Mouse (Mus musculus) heart, embryonic 12.5 days (tissue): ENCODE measurements around the gene Esr1. TPM values are rescaled to one million over a fixed set of nuclear protein-coding genes. Genes with fewer than 3 reads are reported as not detected.

Experiments used
- ATAC-seq: fragments of 200-750 bp; cut with Nextera tagmentation; 2 replicates; pipeline ENCODE4 v1.8.0; 2017; ENCODE audit warnings: moderate TSS enrichment, moderate library complexity; ENCODE audit not compliant: insufficient number of reproducible peaks, low FRiP score
- H3K27ac ChIP-seq: fragments of 300-500 bp; sonication (generic); 2 replicates; pipeline ENCODE4 v1.5.1; 2016; ENCODE audit warnings: mild to moderate bottlenecking, moderate library complexity; ENCODE audit not compliant: poor library complexity, severe bottlenecking
- H3K27me3 ChIP-seq: fragments of 300-500 bp; sonication (generic); replicated peaks from 2 replicates; pipeline ENCODE4 v1.6.1; 2016; ENCODE audit warnings: mild to moderate bottlenecking, moderate library complexity
- H3K36me3 ChIP-seq: fragments of 300-500 bp; sonication (generic); 2 replicates; pipeline ENCODE4 v1.6.1; 2016; ENCODE audit warnings: mild to moderate bottlenecking, moderate library complexity
- H3K4me1 ChIP-seq: fragments of 300-500 bp; sonication (generic); replicated peaks from 2 replicates; pipeline ENCODE4 v1.6.1; 2016; ENCODE audit warnings: mild to moderate bottlenecking
- H3K4me2 ChIP-seq: fragments of 300-500 bp; sonication (generic); 2 replicates; pipeline ENCODE4 v1.6.1; 2016; ENCODE audit warnings: mild to moderate bottlenecking, moderate library complexity
- H3K4me3 ChIP-seq: fragments of 300-500 bp; sonication (generic); 2 replicates; pipeline ENCODE4 v1.5.1; 2016; ENCODE audit warnings: mild to moderate bottlenecking
- H3K9ac ChIP-seq: fragments of 300-500 bp; sonication (generic); 2 replicates; pipeline ENCODE4 v1.6.1; 2016; ENCODE audit warnings: mild to moderate bottlenecking, moderate library complexity
- H3K9me3 ChIP-seq: fragments of 300-500 bp; sonication (generic); replicated peaks from 2 replicates; pipeline ENCODE4 v1.6.1; 2016; ENCODE audit warnings: mild to moderate bottlenecking, moderate library complexity
- WGBS: fragments of 180-500 bp; shearing (Covaris S2); methylation state at CpG from one replicate; pipeline ENCODE4 v1.1.7; 2016; 5-methylcytosine and 5-hydroxymethylcytosine counted together
- polyA plus RNA-seq: library from polyadenylated mRNA; unstranded; fragments of >200 nt; fragmentation: Nextera tagmentation; extraction: Ambion mirVana; gene quantifications from 2 replicates; pipeline ENCODE4 v1.2.1, GENCODE M21; 2016

Gene Esr1
- polyA plus RNA-seq, 1 experiment from 2014 or later = 1.00 TPM

DNA sequence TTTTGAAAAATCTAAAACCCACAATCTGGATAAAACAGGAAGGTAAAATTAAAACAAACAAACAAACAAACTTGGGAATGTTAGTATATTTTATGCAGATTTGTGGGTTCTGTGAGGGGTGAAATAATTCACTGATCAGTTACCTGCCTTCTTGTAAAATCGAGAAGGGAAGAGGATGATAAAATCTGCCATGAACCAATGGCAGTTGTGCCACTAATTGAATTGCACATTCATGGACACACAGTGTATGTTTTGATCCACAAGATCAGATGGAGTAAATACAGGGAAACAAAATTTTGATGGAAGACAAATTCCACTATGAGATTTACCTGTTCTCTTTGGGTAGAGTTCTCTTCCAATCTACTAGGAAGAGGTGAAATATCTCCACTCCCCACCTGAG, 418.5 kb downstream of the Esr1 start:
- 84% methylated on average over 1 of the region's 1 CpGs for WGBS
- no peaks in the 10 kb centered on the region for H3K9me3 ChIP-seq
- no peaks in the 10 kb centered on the region for H3K27me3 ChIP-seq
- peaks cover 55% of the 10 kb centered on the region for H3K36me3 ChIP-seq
- H3K4me2 ChIP-seq = no peak overlapping the region
- H3K27ac ChIP-seq = no peak overlapping the region
- no peak overlapping the region for H3K4me3 ChIP-seq
- no peak overlapping the region for H3K9ac ChIP-seq
- no peak for ATAC-seq
- H3K4me1 ChIP-seq = no peaks in the 10 kb centered on the region

DNA sequence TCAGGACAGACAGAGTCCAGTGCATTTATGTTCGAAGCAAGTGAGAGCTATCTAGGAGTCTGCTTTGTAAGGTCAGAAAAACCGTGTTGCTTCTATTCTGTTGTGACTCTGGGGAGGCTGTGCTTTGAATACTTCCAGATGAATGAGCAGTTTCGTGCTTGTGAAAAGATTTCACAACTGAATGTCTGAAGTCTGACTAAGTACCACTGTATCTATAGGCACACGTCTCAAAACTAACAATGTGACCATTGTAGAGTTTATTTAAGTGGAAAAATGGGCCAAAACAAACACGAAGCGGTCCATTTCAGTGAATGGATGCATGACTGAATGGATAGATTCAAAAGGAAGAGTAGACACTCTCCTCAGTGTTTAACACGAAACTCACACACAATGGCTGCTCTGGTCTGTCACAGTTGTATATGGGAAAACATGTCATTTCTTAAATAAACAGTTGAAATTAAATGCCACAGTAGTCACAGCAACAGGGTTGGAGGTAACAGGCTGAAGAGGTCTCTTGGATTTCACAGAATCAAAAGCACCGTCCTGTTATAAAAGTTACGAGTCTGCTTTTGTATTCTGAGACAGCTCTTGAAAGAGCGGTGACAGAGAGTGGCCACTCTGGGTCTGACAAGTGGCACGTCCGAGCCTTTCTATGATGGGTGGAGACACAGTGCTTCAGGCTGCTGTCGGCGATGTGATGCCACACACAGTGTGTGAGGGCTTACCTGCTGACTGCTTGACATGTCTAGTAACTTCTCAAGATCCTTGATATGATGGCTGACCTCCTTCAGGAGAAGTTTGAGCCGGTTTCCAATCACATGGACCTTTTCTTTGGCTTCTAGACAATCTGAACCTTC, 421.0 kb downstream of the Esr1 start:
- H3K4me3 ChIP-seq = no peak overlapping the region
- no peak overlapping the region for H3K9ac ChIP-seq
- H3K4me1 ChIP-seq = no peaks in the 10 kb centered on the region
- H3K36me3 ChIP-seq = peaks cover 71% of the 10 kb centered on the region
- ATAC-seq = no peak
- no peak overlapping the region for H3K4me2 ChIP-seq
- H3K27me3 ChIP-seq = no peaks in the 10 kb centered on the region
- 69% methylated on average over 15 of the region's 15 CpGs for WGBS
- no peaks in the 10 kb centered on the region for H3K9me3 ChIP-seq
- H3K27ac ChIP-seq = no peak overlapping the region

GRCm38 (mm10) chr10:5041254-5041653, 429.9 kb downstream of the Esr1 start:
- 73% methylated on average over 8 of the region's 8 CpGs for WGBS
- H3K9me3 ChIP-seq = no peaks in the 10 kb centered on the region
- H3K4me2 ChIP-seq = no peak overlapping the region
- H3K4me1 ChIP-seq = no peaks in the 10 kb centered on the region
- ATAC-seq = no peak
- H3K27me3 ChIP-seq = no peaks in the 10 kb centered on the region
- no peak overlapping the region for H3K27ac ChIP-seq
- H3K9ac ChIP-seq = no peak overlapping the region
- peaks cover 94% of the 10 kb centered on the region for H3K36me3 ChIP-seq
- H3K4me3 ChIP-seq = no peak overlapping the region

DNA sequence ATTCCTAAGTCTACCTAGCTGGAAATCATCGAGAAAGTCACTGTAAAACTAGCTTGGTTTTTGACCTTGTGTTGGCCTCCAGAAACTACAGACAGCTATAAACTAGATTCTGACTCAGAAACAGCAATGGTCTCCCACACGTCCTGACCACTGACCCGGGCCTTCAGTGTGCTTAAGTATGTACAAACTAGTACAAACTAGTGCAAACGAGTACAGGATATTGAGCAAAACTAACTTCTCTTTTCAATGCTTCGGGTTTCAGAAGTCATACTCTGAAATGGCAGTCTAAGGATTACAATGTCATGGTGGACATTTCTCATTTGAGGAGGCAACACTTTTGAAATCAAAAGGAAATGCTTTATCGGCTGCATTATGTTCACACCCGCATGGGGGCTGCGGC, 433.1 kb downstream of the Esr1 start:
- no peak overlapping the region for H3K4me3 ChIP-seq
- H3K27me3 ChIP-seq = no peaks in the 10 kb centered on the region
- no peaks in the 10 kb centered on the region for H3K9me3 ChIP-seq
- H3K36me3 ChIP-seq = peaks cover 86% of the 10 kb centered on the region
- WGBS = 84% methylated on average over 8 of the region's 8 CpGs
- H3K4me2 ChIP-seq = no peak overlapping the region
- H3K27ac ChIP-seq = no peak overlapping the region
- no peak overlapping the region for H3K9ac ChIP-seq
- no peaks in the 10 kb centered on the region for H3K4me1 ChIP-seq
- ATAC-seq = no peak

GRCm38 (mm10) chr10:5045213-5045612, 433.8 kb downstream of the Esr1 start:
- H3K27me3 ChIP-seq = no peaks in the 10 kb centered on the region
- H3K4me3 ChIP-seq = no peak overlapping the region
- peaks cover 80% of the 10 kb centered on the region for H3K36me3 ChIP-seq
- WGBS = 80% methylated on average over 7 of the region's 7 CpGs
- H3K4me2 ChIP-seq = no peak overlapping the region
- H3K27ac ChIP-seq = no peak overlapping the region
- H3K9ac ChIP-seq = no peak overlapping the region
- ATAC-seq = no peak
- H3K9me3 ChIP-seq = no peaks in the 10 kb centered on the region
- H3K4me1 ChIP-seq = no peaks in the 10 kb centered on the region

DNA sequence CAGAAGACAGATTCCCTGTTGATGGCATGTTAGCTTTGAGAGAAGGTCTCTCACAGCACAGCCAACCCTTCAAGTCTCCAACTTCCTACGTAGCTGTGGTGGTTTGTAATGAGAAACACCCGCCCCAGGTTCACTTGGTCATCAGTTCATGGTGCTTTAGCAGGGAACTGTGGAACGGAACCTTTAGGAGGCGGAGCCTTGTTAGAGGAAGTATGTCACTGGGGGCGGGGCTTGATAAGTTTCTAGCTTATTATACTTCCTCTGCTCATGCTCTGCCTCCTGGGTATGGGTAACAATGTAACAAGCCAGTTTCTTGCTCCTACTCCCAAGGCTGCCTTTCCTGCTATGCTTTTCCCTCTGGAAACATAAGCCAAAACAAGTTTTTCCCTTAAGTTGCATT, 434.3 kb downstream of the Esr1 start:
- 83% methylated on average over 5 of the region's 5 CpGs for WGBS
- ATAC-seq = no peak
- no peaks in the 10 kb centered on the region for H3K9me3 ChIP-seq
- H3K4me1 ChIP-seq = no peaks in the 10 kb centered on the region
- no peak overlapping the region for H3K4me3 ChIP-seq
- no peak overlapping the region for H3K27ac ChIP-seq
- no peak overlapping the region for H3K4me2 ChIP-seq
- peaks cover 76% of the 10 kb centered on the region for H3K36me3 ChIP-seq
- H3K27me3 ChIP-seq = no peaks in the 10 kb centered on the region
- no peak overlapping the region for H3K9ac ChIP-seq

Other genes with a start within 250 kb of the Esr1 start
- gene Zbtb2, start 223.5 kb upstream of the Esr1 start, polyA plus RNA-seq = 13.4 and 14.2 TPM in 2 replicates
- 91.8 and 92.9 TPM in 2 replicates for gene Rmnd1, start 179.2 kb upstream of the Esr1 start, polyA plus RNA-seq
- 17.5 and 19.4 TPM in 2 replicates for gene Armt1, start 179.1 kb upstream of the Esr1 start, polyA plus RNA-seq
- gene Ccdc170, start 129.1 kb upstream of the Esr1 start, polyA plus RNA-seq = not detected in 2 replicates